Comparison of ENCODE assay signal across 8 mouse cellular contexts in the genomic region with DNA sequence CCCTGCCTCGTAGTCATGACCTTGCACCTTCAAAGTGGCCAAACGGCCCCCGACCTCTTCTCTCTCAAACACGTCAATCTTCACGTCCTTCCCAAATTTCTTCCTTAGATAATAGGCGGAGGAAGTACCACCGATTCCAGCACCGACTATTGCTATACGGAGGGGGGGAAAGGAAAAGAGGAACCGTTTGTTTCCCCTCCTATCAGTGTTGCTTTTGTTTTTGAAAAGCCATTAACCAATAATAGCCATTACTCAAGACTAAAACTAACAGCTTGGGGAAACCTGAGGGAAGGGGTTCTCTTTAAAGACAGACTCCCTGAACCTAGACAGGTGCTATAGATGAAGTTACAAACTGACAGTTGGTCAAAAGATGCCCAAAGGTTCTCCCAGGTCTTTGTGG. TPM values are rescaled to one million over a fixed set of nuclear protein-coding genes. Genes with fewer than 3 reads are reported as not detected.
DNase-seq lines count a peak whose midpoint lies in the region; ATAC-seq and TF ChIP-seq lines count a peak whose summit lies in the region.

No protein-coding gene starts in this region.

- peaks cover 26% of the 10 kb centered on the region for H3K36me3 ChIP-seq in embryonic facial prominence, embryonic 14.5 days (ENCODE audit: control insufficient read depth, insufficient read depth, low read length)
- peaks cover 30% of the 10 kb centered on the region for H3K36me3 ChIP-seq in limb, embryonic 12.5 days
- peaks cover 21% of the 10 kb centered on the region for H3K36me3 ChIP-seq in neural tube, embryonic 15.5 days

- WGBS in lung, adult 2 months, result 19% methylated on average over 10 of the region's 10 CpGs
- WGBS in embryonic facial prominence, embryonic 14.5 days, result 32% methylated on average over 10 of the region's 10 CpGs
- WGBS in limb, embryonic 12.5 days, result 39% methylated on average over 10 of the region's 10 CpGs
- WGBS in neural tube, embryonic 15.5 days, result 11% methylated on average over 10 of the region's 10 CpGs

- no peak for ATAC-seq in embryonic facial prominence, embryonic 14.5 days (ENCODE audit: low read depth)
- no peak for ATAC-seq in limb, embryonic 12.5 days (ENCODE audit: insufficient number of reproducible peaks, insufficient read depth, low FRiP score, low TSS enrichment, low read depth)
- no peak for ATAC-seq in neural tube, embryonic 15.5 days (ENCODE audit: low FRiP score)

- H3K9me3 ChIP-seq in embryonic facial prominence, embryonic 14.5 days (ENCODE audit: control insufficient read depth, low read length), result no peaks in the 10 kb centered on the region
- H3K9me3 ChIP-seq in limb, embryonic 12.5 days, result no peaks in the 10 kb centered on the region
- H3K9me3 ChIP-seq in neural tube, embryonic 15.5 days (replicated peaks), result no peaks in the 10 kb centered on the region

- H3K4me1 ChIP-seq in lung, adult 2 months (ENCODE audit: control insufficient read depth, insufficient read depth, low read length), result 0 out of 2 replicates have a peak, but pooled peaks cover 3% of the 10 kb centered on the region
- H3K4me1 ChIP-seq in embryonic facial prominence, embryonic 14.5 days (ENCODE audit: control insufficient read depth, insufficient read depth, low read length), result peaks cover 13% of the 10 kb centered on the region; the same call in 1 of the 2 replicates
- peaks cover 23% of the 10 kb centered on the region for H3K4me1 ChIP-seq in limb, embryonic 12.5 days (replicated peaks)
- H3K4me1 ChIP-seq in neural tube, embryonic 15.5 days, result peaks cover 40% of the 10 kb centered on the region

- TF ChIP-seq POLR2A in lung, adult 2 months (IDR thresholded peaks at IDR 0.05; ENCODE audit: borderline replicate concordance, extremely low read depth, low read depth, low read length), result no peak

- no peak for DNase-seq in lung, adult 2 months
- no peak for DNase-seq in lung, postnatal 10 days
- DNase-seq in embryonic facial prominence, embryonic 14.5 days (ENCODE audit: low spot score), result no peak
- DNase-seq in left cerebral cortex, adult 11 months (ENCODE audit: low spot score), result no peak
- DNase-seq in left cerebral cortex, adult 9 months (ENCODE audit: low spot score in 2 of 2), result no peak
- DNase-seq in frontal cortex, postnatal 25 days (ENCODE audit: low spot score in 2 of 2), result no peak

- H3K4me2 ChIP-seq in embryonic facial prominence, embryonic 14.5 days (ENCODE audit: low read depth, low read length), result peak overlapping the region; percentile 77
- H3K4me2 ChIP-seq in limb, embryonic 12.5 days, result peak overlapping the region; percentile 90
- peak overlapping the region; percentile 82 for H3K4me2 ChIP-seq in neural tube, embryonic 15.5 days

- no peak for TF ChIP-seq CTCF in lung, adult 2 months (IDR thresholded peaks at IDR 0.05; ENCODE audit: insufficient read depth, low read length)

- no peak overlapping the region for H3K27ac ChIP-seq in embryonic facial prominence, embryonic 14.5 days (replicated peaks; ENCODE audit: low read depth, low read length)
- H3K27ac ChIP-seq in limb, embryonic 12.5 days, result peak overlapping the region; percentile 87; the same call in 1 of the 2 replicates
- H3K27ac ChIP-seq in neural tube, embryonic 15.5 days (replicated peaks), result peak overlapping the region; percentile 96

- peak overlapping the region; percentile 89 for H3K4me3 ChIP-seq in lung, adult 2 months (replicated peaks; ENCODE audit: extremely low read depth, low read depth, low read length)
- H3K4me3 ChIP-seq in embryonic facial prominence, embryonic 14.5 days (ENCODE audit: low read depth, low read length), result peak overlapping the region; percentile 87
- H3K4me3 ChIP-seq in limb, embryonic 12.5 days (replicated peaks), result peak overlapping the region; percentile 87
- peak overlapping the region; percentile 98 for H3K4me3 ChIP-seq in neural tube, embryonic 15.5 days (replicated peaks)

- H3K9ac ChIP-seq in embryonic facial prominence, embryonic 14.5 days (ENCODE audit: low read depth, low read length), result peak overlapping the region; percentile 80
- peak overlapping the region; percentile 81 for H3K9ac ChIP-seq in limb, embryonic 12.5 days (replicated peaks)
- H3K9ac ChIP-seq in neural tube, embryonic 15.5 days (replicated peaks), result peak overlapping the region; percentile 99

- H3K27me3 ChIP-seq in embryonic facial prominence, embryonic 14.5 days (replicated peaks; ENCODE audit: control insufficient read depth, insufficient read depth, low read length), result no peaks in the 10 kb centered on the region
- H3K27me3 ChIP-seq in limb, embryonic 12.5 days, result 0 out of 2 replicates have a peak, but pooled peaks cover 3% of the 10 kb centered on the region
- no peaks in the 10 kb centered on the region for H3K27me3 ChIP-seq in neural tube, embryonic 15.5 days (replicated peaks)

RNA-seq across cellular contexts. Expression of gene Pcyox1, which starts 1.0 kb away (rescaled TPM):
- 25.6 and 28.6 TPM in 2 replicates for polyA plus RNA-seq in lung, adult 2 months (2012; rRNA removed)
- 80.5 and 95.2 TPM in 2 replicates for polyA plus RNA-seq in embryonic facial prominence, embryonic 14.5 days (2014; fragmentation: Nextera tagmentation; extraction: Ambion mirVana)
- 76.4 and 79.3 TPM in 2 replicates for polyA plus RNA-seq in limb, embryonic 12.5 days (2016; fragmentation: Nextera tagmentation; extraction: Ambion mirVana)
- polyA plus RNA-seq in neural tube, embryonic 15.5 days (2015; fragmentation: Nextera tagmentation; extraction: Ambion mirVana), result 79.8 and 89.6 TPM in 2 replicates

RNA-seq across cellular contexts. Expression of gene Tia1, which starts 8.1 kb away (rescaled TPM):
- 12.8 and 22.0 TPM in 2 replicates for polyA plus RNA-seq in lung, adult 2 months (2012; rRNA removed)
- polyA plus RNA-seq in embryonic facial prominence, embryonic 14.5 days (2014; fragmentation: Nextera tagmentation; extraction: Ambion mirVana), result 130 and 160 TPM in 2 replicates
- polyA plus RNA-seq in limb, embryonic 12.5 days (2016; fragmentation: Nextera tagmentation; extraction: Ambion mirVana), result 298 and 331 TPM in 2 replicates
- 275 and 303 TPM in 2 replicates for polyA plus RNA-seq in neural tube, embryonic 15.5 days (2015; fragmentation: Nextera tagmentation; extraction: Ambion mirVana)

RNA-seq across cellular contexts. Expression of gene Snrpg, which starts 24.9 kb away (rescaled TPM):
- polyA plus RNA-seq in lung, adult 2 months (2012; rRNA removed), result 30.3 and 36.8 TPM in 2 replicates
- 561 and 600 TPM in 2 replicates for polyA plus RNA-seq in embryonic facial prominence, embryonic 14.5 days (2014; fragmentation: Nextera tagmentation; extraction: Ambion mirVana)
- polyA plus RNA-seq in limb, embryonic 12.5 days (2016; fragmentation: Nextera tagmentation; extraction: Ambion mirVana), result 790 and 833 TPM in 2 replicates
- 344 and 348 TPM in 2 replicates for polyA plus RNA-seq in neural tube, embryonic 15.5 days (2015; fragmentation: Nextera tagmentation; extraction: Ambion mirVana)

RNA-seq across cellular contexts. Expression of gene Gm44790, which starts 30.5 kb away (rescaled TPM):
- 6.9 and 9.6 TPM in 2 replicates for polyA plus RNA-seq in lung, adult 2 months (2012; rRNA removed)
- polyA plus RNA-seq in embryonic facial prominence, embryonic 14.5 days (2014; fragmentation: Nextera tagmentation; extraction: Ambion mirVana), result not detected in 2 replicates
- polyA plus RNA-seq in limb, embryonic 12.5 days (2016; fragmentation: Nextera tagmentation; extraction: Ambion mirVana), result 0.50 TPM in 1 of 2 replicates, not detected in the other
- polyA plus RNA-seq in neural tube, embryonic 15.5 days (2015; fragmentation: Nextera tagmentation; extraction: Ambion mirVana), result not detected in 2 replicates

RNA-seq across cellular contexts. Expression of gene Fam136a, which starts 30.5 kb away (rescaled TPM):
- 8.3 and 8.5 TPM in 2 replicates for polyA plus RNA-seq in lung, adult 2 months (2012; rRNA removed)
- polyA plus RNA-seq in embryonic facial prominence, embryonic 14.5 days (2014; fragmentation: Nextera tagmentation; extraction: Ambion mirVana), result 118 and 124 TPM in 2 replicates
- 145 and 146 TPM in 2 replicates for polyA plus RNA-seq in limb, embryonic 12.5 days (2016; fragmentation: Nextera tagmentation; extraction: Ambion mirVana)
- 112 and 116 TPM in 2 replicates for polyA plus RNA-seq in neural tube, embryonic 15.5 days (2015; fragmentation: Nextera tagmentation; extraction: Ambion mirVana)
